Mouse (Mus musculus) 416B (cell line): ENCODE measurements around the gene Dvl3.
A peak's percentile ranks its signal among the peaks of the same experiment; 100 is the strongest.

Source experiments
- DNase-seq: peaks from one replicate; pipeline ENCODE4 v3.0.0; 2011; ENCODE audit warnings: low read depth

The Dvl3 gene

DNA sequence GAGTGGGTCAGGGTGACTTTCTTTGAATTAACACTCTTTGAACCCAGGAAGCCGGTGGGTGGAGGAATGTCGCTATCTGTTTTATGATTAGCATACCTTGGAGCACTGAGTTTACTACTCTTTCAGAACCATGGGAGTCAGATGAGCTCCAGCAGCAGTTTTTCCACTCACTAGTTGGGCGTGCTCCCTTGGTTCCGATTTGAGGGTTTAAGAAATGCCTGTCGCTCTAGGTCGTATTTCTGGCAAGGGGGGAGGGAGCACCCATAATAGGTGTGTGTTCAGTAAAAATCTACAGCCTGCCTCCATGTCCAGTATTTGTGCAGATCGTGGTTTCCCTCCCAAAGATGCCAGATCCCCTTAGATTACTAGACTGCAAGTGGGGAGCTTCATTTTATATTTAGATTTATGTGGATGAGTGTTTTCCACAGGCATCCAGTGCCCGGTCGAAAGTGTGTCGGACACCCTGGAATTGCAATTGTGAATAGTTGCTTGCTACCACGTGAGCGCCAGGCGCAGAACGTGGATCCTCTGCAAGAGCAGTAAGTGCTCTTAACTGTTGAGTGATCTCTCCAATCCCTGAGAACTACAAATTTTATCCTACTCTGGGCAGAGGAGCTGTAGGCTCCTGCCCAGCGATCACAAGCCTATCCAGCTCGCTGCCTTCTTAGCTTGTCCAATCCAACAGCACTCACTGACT lies 18.7 kb upstream of the Dvl3 start:
- no peak for DNase-seq

DNA sequence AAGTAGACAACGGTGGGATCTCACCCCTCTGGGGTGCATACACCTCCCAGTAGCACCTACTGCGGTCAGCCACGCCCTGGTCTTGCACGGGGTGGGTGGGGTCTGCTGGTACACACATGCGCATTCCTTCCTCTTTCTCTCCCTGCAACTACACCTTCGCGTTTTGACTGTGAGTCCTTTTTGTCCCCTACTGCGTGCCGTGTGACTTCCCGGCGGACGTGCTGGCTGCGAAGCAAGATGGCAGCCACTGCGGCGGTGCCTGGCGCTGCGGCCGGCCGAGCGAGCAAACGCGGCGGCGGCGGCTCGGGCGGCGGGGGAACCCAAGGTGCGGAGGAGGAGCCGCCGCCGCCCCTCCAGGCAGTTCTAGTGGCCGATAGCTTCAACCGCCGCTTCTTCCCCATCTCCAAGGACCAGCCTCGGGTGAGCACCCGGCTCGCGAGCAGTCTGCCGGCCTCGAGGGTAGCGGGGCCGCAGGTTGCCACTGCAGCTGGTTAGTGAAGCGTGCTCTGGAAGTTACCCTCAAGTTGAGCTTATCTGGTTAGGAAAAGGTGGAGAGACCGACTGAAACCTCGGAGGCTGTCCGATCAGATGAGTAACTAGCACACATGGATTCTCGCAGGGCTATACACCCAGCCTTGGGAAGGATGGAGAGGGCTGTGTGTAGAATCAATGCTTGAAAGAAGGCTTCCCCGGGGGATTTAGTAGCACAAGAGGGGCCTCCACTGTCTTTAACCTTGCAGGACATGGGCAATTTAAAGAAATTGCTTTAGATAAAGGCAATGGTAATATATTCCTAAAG lies 17.9 kb upstream of the Dvl3 start, which contains the start of gene Eif2b5:
Gene Eif2b5, plus strand, starts transcription at position 141 of the 799 bp plus-strand sequence.
- peak; percentile 96 for DNase-seq

DNA sequence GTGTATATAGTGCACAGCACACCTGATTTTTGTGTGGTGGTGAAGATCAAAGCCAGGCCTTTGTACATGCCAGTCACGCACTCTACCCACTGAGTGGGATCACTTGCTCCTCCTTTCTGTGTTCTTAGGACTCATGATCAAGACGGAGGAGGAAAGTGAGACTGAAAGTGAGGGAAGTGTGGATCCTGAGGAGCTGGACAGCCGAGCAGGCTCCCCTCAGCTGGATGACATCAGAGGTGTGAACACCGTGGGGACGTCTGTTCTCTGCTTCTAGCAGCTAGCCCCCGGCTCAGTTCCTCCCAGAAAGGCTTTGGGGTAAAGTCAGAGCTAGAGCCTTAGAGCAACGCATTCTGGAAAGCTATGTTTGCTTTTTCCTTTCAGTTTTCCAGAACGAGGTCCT lies 10.8 kb upstream of the Dvl3 start:
- no peak for DNase-seq

DNA sequence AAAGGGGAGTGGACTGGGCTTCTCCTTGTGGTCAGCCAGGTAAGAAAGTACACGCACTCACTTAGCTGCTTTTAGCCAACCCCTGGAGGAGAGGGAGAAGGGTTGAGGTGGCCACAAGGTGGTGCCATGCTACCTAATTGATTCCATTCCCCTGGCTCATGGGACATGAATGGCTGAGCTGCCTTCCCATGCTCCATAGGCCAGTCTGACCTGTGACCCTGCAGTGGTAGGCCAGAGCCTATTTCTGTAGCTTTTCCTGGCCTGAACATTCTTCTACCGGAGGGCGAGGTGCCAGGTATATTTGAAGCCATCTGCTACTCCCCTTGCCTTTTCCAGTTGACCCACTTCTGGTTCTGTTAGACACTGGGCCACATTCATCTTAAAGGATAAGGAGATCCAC lies 7.4 kb upstream of the Dvl3 start:
- peak; percentile 57 for DNase-seq

DNA sequence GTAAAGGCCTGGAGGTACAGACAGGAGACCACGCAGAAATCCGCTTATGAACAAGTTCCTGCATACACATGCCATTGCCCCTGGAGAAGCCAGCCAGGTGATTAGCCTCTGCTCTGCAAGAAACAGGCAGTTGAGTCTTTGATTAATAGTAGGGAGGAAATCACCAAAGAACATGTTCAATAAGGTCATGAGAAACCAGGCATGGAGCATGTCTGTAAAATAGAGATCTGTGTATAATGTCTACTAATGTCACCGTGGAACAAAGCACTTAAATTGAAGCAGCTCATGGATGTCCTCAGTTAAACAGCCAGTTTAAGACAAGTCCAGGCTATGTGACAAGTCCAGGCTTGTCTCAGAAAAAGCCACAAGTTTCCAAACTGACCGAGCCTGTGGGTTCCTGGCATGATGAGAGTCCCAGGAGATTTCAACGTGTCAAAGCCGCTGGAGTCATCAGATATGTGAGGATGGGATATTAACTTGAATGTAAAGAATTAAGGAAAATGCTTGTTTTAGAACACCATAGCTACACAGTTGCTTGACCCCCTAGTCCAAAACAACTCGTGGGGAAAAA lies 5.4 kb upstream of the Dvl3 start:
- no peak for DNase-seq

DNA sequence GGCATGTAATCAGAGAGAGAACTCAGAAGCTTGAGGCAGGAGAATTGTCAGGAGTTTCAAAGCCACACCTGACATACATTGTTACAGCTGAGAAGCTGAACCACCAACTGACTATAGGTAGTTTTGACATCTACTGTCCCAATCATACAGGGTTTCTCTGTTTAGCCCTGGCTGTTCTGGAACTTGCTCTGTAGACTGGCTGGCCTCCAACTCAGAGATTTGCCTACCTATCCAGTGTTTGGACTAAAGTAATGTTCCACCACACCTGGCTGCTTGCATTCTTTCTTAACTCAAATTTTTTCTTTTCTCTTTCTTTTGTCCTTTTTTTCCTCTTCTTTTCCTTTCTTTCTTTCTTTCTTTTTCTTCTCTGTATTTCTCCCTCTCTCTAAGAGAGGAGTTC lies 750 bp upstream of the Dvl3 start:
- DNase-seq, result no peak

DNA sequence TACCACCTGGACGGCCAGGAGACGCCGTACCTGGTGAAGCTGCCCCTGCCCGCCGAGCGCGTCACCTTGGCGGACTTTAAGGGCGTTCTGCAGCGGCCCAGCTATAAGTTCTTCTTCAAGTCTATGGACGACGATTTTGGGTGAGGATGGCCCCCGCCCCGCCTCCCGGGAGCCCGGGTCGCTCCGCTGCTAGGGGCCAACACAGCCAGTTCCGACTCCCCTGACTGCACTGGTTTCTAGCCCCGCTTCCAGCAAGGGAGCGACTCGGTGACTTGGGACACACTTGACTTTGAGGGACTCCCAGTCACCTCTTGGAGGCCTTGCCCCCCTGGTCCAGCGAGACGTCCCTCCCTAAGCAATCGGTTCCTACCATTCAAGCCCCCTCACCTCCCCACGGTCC lies 434 bp downstream of the Dvl3 start:
- DNase-seq, result peak; percentile 28

DNA sequence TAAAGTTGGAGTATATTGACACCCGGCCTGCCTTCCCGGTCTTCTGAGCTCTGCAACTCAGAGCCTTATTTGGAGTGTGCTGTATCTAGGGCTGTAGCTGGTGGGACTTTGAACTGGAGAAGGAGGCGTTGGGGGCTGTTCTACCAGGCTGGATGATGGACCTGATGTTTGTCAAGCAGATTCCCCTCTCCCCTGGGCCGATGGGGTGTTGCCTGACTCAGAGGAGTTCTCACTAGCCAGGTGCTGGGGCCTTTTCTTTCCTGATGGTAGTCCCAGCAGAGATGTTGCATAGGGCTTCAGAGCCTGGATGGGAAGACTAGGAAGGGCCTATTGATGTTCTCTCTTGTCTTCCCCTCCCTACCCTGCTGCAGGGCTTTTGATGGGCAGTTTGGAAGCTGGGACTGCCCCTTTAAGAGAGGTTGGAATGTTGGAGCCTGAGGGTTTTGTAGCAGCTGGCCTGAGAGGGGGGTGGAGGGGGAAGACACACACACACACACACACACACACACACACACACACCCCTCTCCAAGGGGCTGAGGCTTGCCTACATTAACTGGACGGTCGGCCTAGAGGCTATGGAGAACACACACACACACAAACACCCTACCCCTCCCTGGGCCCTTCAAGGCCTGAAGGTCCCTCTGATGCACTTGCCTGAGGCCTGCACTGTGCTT lies 1.1 kb downstream of the Dvl3 start:
- DNase-seq, result peak; percentile 45

DNA sequence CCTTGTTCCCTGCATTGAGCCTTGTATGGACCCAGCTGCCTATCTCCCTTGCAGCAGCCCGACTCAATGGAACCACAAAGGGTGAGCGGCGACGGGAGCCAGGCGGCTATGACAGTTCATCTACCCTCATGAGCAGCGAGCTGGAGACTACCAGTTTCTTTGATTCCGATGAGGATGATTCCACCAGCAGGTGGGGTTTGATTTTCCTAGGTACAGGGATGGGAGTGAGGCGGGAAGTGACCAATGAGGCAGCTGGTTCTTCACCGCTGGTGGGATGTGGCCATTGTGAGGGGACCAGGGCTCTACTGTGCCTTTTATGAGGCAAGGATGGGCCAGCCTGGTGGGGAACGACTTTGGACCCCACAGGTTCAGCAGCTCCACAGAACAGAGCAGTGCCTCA lies 7.1 kb downstream of the Dvl3 start:
- DNase-seq, result no peak

DNA sequence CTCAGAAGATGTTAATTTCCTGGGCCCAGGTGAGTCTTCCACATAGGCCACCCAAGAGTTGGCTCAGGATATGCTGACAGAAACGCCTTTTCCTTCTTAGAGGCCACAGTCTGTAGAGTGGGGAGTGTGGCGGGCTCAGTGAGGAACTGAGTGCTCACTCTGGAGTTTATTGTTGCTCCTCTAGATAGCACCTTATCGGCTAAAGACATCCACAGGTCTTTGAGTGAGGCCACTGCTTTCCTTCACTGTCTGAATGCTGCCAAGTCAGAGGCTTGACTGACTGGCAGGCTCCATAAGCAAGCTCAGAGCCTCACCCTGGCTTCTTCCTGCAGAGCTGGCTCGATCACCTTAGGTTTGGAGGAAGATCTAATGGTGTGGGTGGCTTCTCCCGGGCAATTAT lies 12.0 kb downstream of the Dvl3 start:
- no peak for DNase-seq

DNA sequence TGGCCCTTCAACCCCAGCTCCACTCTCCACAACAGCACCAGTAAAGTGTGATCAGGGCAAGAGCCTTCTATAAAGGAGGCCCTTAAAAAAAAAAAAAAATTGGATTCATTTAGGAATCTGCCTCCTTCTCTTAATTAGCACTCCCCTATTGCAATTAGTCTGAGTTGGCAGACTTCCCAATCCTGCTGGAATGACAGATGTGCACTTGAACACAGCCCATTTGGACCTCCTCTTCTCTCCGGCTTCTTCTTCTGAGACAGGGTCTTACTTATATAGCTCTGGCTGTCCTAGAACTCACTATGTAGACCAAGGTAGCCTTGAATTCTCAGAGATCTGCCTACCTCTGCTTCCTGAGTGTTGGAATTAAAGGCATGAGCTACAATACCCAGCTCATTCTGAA lies 12.6 kb downstream of the Dvl3 start:
- DNase-seq, result no peak

DNA sequence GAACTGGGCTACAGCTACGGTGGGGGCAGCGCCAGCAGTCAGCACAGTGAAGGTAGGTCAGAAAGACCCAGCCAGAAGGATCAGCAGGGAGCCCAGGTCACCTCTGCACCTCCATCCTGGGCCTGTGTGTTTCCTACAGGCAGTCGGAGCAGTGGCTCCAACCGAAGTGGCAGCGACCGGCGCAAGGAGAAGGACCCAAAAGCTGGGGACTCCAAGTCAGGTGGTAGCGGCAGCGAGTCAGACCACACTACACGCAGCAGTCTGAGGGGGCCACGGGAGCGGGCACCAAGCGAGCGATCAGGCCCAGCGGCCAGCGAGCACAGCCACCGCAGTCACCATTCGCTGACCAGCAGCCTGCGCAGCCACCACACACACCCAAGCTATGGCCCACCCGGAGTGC lies 14.2 kb downstream of the Dvl3 start:
- no peak for DNase-seq

DNA sequence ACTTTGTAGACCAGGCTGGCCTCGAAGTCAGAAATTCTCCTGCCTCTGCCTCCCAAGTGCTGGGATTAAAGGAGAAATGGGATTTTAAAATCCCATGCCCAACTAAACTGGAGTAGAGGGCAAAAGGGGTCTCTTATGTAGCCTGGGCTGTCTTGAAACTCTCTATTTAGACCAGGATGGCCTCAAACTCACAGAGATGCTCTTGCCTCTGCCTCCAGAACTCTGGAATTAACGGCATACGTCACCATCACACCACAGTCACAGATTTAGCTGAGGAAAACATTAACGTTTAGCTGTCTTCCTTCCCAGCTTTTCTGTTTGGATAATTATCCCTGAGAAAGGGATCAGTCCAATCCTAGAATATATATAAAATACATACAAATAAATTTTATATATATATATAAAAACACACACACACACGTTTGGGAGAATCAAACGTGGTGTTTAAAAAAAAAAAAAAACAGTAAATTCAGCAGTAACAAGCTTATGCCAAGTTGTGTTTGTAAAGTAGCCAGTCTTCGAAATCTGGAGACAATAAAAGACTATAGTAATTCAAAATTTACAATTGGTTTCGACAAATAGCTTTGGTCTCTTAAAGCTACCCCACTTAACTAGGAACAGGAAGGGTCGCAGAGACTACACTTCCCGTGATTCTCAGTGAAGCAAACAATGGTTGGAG lies 18.0 kb downstream of the Dvl3 start:
- DNase-seq, result no peak

DNA sequence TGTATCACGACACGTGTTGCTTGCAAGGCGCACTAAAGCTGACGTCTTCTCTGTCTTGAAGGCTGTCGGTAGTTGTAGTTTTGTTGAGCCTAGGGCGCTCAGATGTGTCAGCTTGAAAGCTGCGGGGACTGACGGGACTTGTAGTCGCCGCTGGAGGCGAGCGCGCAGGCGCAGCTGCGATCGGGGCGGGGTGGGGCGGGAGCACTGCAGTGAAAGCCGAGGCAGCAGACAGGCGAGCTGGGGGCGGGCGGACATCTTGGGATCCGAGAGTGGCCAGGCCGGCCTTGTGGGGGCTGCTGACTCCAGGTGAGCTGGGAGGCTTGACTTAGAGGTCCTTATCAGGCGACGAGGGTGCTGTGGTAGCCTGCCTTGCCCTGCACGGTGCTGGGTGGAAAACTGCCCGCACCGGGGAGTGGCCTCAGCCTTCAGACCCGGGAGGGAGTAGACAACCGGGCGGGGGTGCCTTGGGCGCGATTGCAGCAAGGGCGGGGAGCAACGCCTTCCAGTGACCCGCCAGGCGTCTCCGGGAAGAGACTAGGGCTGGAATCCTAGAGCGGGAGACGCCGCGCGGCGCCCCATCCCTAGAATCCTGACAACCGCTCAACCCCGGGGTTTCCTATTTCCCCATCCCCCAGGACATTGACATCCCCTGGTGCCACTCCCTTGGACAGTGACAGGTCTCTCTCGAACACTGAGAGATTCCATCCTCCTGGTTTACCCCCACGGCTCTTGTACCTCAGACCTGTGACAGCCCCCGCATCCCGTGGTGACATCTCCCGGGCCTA lies 18.7 kb downstream of the Dvl3 start, which contains the start of gene Ap2m1:
Gene Ap2m1, plus strand, starts transcription at position 183 of the 785 bp plus-strand sequence.
- DNase-seq, result peak; percentile 100

DNA sequence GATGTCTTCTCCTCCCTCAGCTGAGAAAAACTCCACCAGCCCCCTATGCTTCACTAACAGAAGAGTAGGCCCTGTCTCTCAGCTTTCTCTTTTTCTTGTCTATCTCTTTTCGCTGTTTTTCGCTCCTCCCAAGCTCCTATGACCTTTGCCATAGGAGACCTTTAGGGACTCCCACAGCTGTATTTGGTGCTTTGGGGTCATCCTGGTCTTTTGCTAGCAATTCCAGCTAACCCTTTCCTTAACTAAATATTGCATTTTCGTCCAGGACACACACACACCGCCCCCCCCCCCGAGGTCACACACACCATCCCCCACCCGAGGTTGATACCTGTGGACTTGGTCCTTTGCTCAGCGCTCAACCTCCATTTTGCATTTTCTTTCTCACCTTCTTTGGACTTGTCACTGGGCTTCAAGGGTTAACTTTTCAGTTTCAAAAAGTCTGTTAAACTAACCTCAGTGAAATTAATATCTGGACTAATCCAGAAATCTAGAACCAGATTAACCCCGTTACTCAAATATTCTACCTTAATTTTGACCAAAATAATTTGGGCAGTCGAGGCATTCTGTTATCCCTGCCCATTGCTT lies 19.4 kb downstream of the Dvl3 start:
- DNase-seq, result no peak

DNA sequence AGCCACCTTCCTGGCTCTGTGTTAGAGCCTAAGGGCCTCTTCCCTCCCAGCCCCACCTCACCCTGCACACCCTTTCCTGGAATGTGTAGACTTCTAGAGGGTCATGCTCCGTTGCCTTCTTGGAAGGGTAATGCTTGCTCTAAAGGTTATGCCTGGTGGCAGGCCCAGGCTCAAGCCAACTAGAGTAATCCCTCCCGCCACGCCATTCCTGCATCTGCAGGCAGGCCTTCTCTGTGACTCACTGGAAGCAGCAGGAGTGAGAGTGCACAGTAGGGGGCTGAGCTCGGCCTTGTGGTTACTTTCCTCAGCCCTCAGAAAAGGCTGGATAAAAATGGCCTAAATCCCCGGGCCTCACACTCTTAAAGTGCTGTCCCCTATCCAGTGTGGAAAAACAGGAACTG lies 20.3 kb downstream of the Dvl3 start:
- DNase-seq, result peak; percentile 44

DNA sequence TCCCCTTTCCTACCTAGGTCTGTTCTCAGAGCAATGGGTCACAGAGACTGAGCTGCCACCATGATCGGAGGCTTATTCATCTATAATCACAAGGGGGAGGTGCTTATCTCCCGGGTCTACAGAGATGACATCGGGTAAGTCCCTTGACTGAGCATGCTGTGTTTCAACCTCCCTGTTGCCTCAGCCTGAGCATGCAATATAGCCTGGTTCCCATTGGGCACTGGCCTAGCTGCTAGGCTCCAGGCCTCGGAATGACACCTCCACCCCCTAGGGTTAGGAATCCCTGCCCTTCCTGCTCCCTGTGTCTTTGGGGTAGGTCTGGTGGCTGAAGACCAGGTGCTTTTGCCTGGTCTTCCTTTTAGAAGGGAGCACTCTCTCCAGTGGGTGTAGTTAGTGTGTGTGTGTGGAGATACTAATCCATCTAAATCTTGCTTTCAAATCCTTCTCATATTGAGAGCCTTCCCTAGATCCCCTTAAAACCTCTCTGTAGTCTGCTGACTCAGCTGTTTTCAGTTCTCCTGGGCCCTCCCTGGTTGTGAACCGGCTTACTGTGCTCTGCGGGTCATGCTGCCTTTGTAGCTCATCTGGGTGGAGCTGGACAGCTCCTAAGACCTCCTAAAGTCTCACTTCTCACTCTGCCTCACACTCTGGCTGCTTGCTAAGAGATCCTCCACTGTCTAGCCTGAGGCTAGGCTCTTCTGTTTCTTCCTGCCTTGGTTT lies 21.0 kb downstream of the Dvl3 start:
- no peak for DNase-seq

DNA sequence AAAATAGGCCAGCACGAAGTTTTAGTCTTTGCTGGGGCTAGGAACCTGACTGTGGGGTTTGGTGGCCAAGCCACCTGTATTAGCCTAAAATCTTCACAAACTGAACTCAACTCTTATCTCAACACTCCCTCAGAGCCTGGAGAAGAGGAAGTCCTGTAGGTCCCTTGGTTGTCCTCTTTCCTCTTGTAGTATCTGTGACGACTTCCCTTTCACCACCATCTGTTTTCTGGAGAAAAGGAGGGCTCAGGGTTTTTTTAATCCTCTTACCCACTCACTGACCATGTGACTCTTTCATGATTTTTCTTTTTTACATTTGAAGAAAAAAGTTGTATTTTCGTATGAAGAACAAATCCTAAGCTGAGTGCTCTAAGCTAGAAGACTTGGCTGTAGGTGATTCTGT lies 22.9 kb downstream of the Dvl3 start:
- DNase-seq, result peak; percentile 27

DNA sequence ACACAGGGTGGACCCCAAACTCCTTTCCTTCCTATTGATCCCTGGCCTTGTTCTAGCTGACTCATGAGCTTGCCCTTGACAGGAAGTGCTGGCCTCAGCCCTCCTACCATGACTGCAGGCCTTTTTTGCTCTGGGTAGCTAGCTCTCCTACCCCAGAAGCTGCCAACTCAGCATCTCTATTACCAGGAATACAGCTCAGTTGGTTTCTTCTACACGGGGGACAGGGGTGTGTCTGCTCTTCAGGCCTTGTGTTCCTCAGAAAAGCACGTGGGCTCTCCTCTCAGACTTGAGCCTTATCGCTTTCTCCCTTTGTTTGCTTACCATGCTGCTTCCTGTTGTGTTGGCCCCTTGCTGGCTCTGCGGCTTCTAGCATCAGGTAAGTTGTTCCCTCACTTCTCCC lies 23.7 kb downstream of the Dvl3 start:
- DNase-seq, result peak; percentile 51

DNA sequence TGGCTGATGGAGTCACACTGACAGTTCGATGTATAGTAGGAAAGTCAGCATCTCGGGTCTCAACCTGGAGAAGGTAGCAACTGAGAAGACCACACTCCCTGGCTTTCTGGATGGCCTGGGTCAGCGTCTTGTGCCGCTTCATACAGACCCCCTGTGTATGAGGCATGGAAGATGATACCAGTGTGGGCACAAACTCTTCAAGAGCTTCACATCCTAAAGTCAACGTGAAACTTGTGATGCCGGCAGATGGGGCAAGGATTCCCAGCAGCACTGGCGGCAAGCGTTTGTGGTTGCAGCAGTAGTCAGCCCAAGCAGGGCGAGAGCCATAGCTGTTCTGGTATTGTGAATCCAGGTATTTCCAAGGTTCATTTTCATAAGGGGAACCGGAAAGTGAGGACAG lies 28.9 kb downstream of the Dvl3 start:
- no peak for DNase-seq
